In genomic region chr1:54438340-54439079, GRCm38 (mm10) we compare ENCODE assay signal across 7 mouse cellular contexts. TPM values are rescaled to one million over a fixed set of nuclear protein-coding genes. Genes with fewer than 3 reads are reported as not detected.
DNase-seq lines count a peak whose midpoint lies in the region; ATAC-seq lines count a peak whose summit lies in the region.

TSS of gene Gtf3c3 (minus strand) at chr1:54438971.

- 3% methylated on average over 39 of the region's 39 CpGs for WGBS in embryonic facial prominence, embryonic 10.5 days
- 3% methylated on average over 39 of the region's 39 CpGs for WGBS in limb, embryonic 11.5 days
- 4% methylated on average over 39 of the region's 39 CpGs for WGBS in midbrain, embryonic 14.5 days

- DNase-seq in adrenal gland, postnatal 10 days, result peak; percentile 90
- DNase-seq in embryonic facial prominence, embryonic 10.5 days (ENCODE audit: low spot score), result peak; percentile 86
- DNase-seq in heart, adult 11 months, result peak; percentile 97
- peak; percentile 83 for DNase-seq in kidney, adult 18-20 months
- DNase-seq in limb, embryonic 11.5 days (ENCODE audit: low spot score), result peak; percentile 85
- DNase-seq in midbrain, embryonic 14.5 days, result peak; percentile 88
- DNase-seq in spleen, adult 18-20 months, result peak; percentile 52 to 75

- peak within 1 kb of the TSS; percentile 71 for H3K4me2 ChIP-seq in limb, embryonic 11.5 days (ENCODE audit: low read depth, severe bottlenecking)
- peak within 1 kb of the TSS; percentile 72 for H3K4me2 ChIP-seq in midbrain, embryonic 14.5 days (ENCODE audit: low read length)

- peaks cover 22% of the 10 kb centered on the region for H3K36me3 ChIP-seq in embryonic facial prominence, embryonic 10.5 days (replicated peaks)
- no peaks in the 10 kb centered on the region for H3K36me3 ChIP-seq in limb, embryonic 11.5 days (ENCODE audit: control insufficient read depth, insufficient read depth, low read length)
- H3K36me3 ChIP-seq in midbrain, embryonic 14.5 days (ENCODE audit: control insufficient read depth, insufficient read depth, low read length), result peaks cover 2% of the 10 kb centered on the region; the same call in 1 of the 2 replicates

- H3K9me3 ChIP-seq in embryonic facial prominence, embryonic 10.5 days, result no peaks in the 10 kb centered on the region
- no peaks in the 10 kb centered on the region for H3K9me3 ChIP-seq in limb, embryonic 11.5 days (ENCODE audit: control insufficient read depth, low read length)
- H3K9me3 ChIP-seq in midbrain, embryonic 14.5 days (ENCODE audit: control insufficient read depth, low read length), result no peaks in the 10 kb centered on the region

- H3K9ac ChIP-seq in limb, embryonic 11.5 days (ENCODE audit: low read length), result peak within 1 kb of the TSS; percentile 90
- H3K9ac ChIP-seq in midbrain, embryonic 14.5 days (replicated peaks; ENCODE audit: low read length), result peak within 1 kb of the TSS; percentile 87

- H3K27ac ChIP-seq in embryonic facial prominence, embryonic 10.5 days (replicated peaks), result peak within 1 kb of the TSS; percentile 89
- no peak within 1 kb of the TSS for H3K27ac ChIP-seq in limb, embryonic 11.5 days (replicated peaks; ENCODE audit: low read depth, low read length)
- H3K27ac ChIP-seq in midbrain, embryonic 14.5 days (replicated peaks; ENCODE audit: low read depth, low read length), result peak within 1 kb of the TSS; percentile 52; the same call in 1 of the 2 replicates

- ATAC-seq in limb, embryonic 11.5 days (ENCODE audit: insufficient number of reproducible peaks, low FRiP score, low TSS enrichment, low read depth), result peak; percentile 98
- peak; percentile 98 for ATAC-seq in midbrain, embryonic 14.5 days (ENCODE audit: low FRiP score, low TSS enrichment)

- H3K4me1 ChIP-seq in embryonic facial prominence, embryonic 10.5 days, result peaks cover 13% of the 10 kb centered on the region; the same call in 1 of the 2 replicates
- no peaks in the 10 kb centered on the region for H3K4me1 ChIP-seq in limb, embryonic 11.5 days (ENCODE audit: control insufficient read depth, insufficient read depth, low read length)
- H3K4me1 ChIP-seq in midbrain, embryonic 14.5 days (ENCODE audit: control insufficient read depth, insufficient read depth, low read length), result peaks cover 14% of the 10 kb centered on the region; the same call in 1 of the 2 replicates

- H3K4me3 ChIP-seq in embryonic facial prominence, embryonic 10.5 days, result peak within 1 kb of the TSS; percentile 83
- peak within 1 kb of the TSS; percentile 79 for H3K4me3 ChIP-seq in limb, embryonic 11.5 days (ENCODE audit: low read depth, low read length)
- peak within 1 kb of the TSS; percentile 69 for H3K4me3 ChIP-seq in midbrain, embryonic 14.5 days (replicated peaks; ENCODE audit: low read depth, low read length)

- H3K27me3 ChIP-seq in embryonic facial prominence, embryonic 10.5 days (replicated peaks; ENCODE audit: low read depth, poor library complexity, severe bottlenecking), result no peaks in the 10 kb centered on the region
- no peaks in the 10 kb centered on the region for H3K27me3 ChIP-seq in limb, embryonic 11.5 days (ENCODE audit: control insufficient read depth, insufficient read depth, low read length)
- H3K27me3 ChIP-seq in midbrain, embryonic 14.5 days (ENCODE audit: control insufficient read depth, insufficient read depth, low read length), result no peaks in the 10 kb centered on the region

RNA-seq across cellular contexts. Expression of gene Gtf3c3, which starts in this region (rescaled TPM):
- total RNA-seq in adrenal gland, postnatal 10 days (2021), result 10 to 100 TPM; 18.3 to 28.4 TPM
- polyA plus RNA-seq in embryonic facial prominence, embryonic 10.5 days (2016; fragmentation: Nextera tagmentation; extraction: Ambion mirVana), result 35.2 and 35.5 TPM in 2 replicates
- polyA plus RNA-seq in limb, embryonic 11.5 days (2014; fragmentation: Nextera tagmentation; extraction: Ambion mirVana), result 38.5 TPM in 2 replicates
- polyA plus RNA-seq in midbrain, embryonic 14.5 days (2014; fragmentation: Nextera tagmentation; extraction: Ambion mirVana), result 20.9 and 30.5 TPM in 2 replicates
